Mouse (Mus musculus) lung, embryonic 15.5 days (tissue): ENCODE data around the gene Gpsm1. TPM values are rescaled to one million over a fixed set of nuclear protein-coding genes. Genes with fewer than 3 reads are reported as not detected.

Source experiments
- ATAC-seq: fragments of 200-750 bp; cut with Nextera tagmentation; 2 replicates; pipeline ENCODE4 v1.8.0; 2017; ENCODE audit warnings: moderate number of reproducible peaks, borderline replicate concordance; ENCODE audit not compliant: low FRiP score, low TSS enrichment; ENCODE audit errors: extremely low read depth
- H3K27ac ChIP-seq: fragments of 300-500 bp; sonication (generic); 2 replicates; pipeline ENCODE4 v1.5.1; 2015; ENCODE audit warnings: moderate library complexity, mild to moderate bottlenecking, inconsistent platforms
- H3K27me3 ChIP-seq: fragments of 300-500 bp; sonication (generic); 2 replicates; pipeline ENCODE4 v1.6.1; 2015; ENCODE audit warnings: inconsistent platforms
- H3K36me3 ChIP-seq: fragments of 300-500 bp; sonication (generic); 2 replicates; pipeline ENCODE4 v1.6.1; 2015; ENCODE audit warnings: inconsistent platforms
- H3K4me1 ChIP-seq: fragments of 300-500 bp; sonication (generic); 2 replicates; pipeline ENCODE4 v1.6.1; 2015; ENCODE audit warnings: inconsistent platforms
- H3K4me2 ChIP-seq: fragments of 300-500 bp; sonication (generic); 2 replicates; pipeline ENCODE4 v1.6.1; 2015; ENCODE audit warnings: inconsistent platforms, mild to moderate bottlenecking, moderate library complexity
- H3K4me3 ChIP-seq: fragments of 300-500 bp; sonication (generic); 2 replicates; pipeline ENCODE4 v1.5.1; 2015; ENCODE audit warnings: mild to moderate bottlenecking, inconsistent platforms
- H3K9ac ChIP-seq: fragments of 300-500 bp; sonication (generic); 2 replicates; pipeline ENCODE4 v1.6.1; 2015; ENCODE audit warnings: inconsistent platforms
- H3K9me3 ChIP-seq: fragments of 300-500 bp; sonication (generic); 2 replicates; pipeline ENCODE4 v1.6.1; 2016; ENCODE audit warnings: inconsistent platforms
- WGBS: fragments of 180-500 bp; shearing (Covaris S2); methylation state at CpG from one replicate; pipeline ENCODE4 v1.1.7; 2015; 5-methylcytosine and 5-hydroxymethylcytosine counted together
- polyA plus RNA-seq: library from polyadenylated mRNA; unstranded; fragments of >200 nt; fragmentation: Nextera tagmentation; extraction: Ambion mirVana; gene quantifications from 2 replicates; pipeline ENCODE4 v1.2.1, GENCODE M21; 2015

The Gpsm1 gene
- polyA plus RNA-seq, 1 experiment from 2014 or later: 54.6 TPM

DNA sequence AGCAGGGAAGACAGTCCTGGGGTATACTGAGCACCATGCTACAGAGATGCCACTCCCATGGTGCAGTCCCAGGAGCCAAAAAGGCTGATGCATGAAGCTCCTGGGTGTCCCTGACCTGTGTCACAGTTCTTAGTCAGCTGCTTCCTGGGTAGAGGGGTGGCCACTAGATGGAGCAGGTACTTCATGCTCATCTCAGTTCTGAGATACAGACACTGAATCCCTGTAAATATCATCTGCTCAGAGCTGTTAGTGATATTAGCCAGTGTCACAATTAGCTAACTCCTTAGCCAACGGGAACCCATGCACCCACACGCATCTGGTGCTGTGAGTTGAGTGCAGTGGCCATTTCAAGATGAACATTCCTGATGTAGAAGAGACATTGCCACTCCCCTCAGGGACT is 9.6 kb downstream of the Gpsm1 start:
- no peaks in the 10 kb centered on the region for H3K27me3 ChIP-seq
- H3K27ac ChIP-seq: peak overlapping the region; percentile 10; the same call in 1 of the 2 replicates
- WGBS: 69% methylated on average over 2 of the region's 2 CpGs
- no peak for ATAC-seq
- no peak overlapping the region for H3K4me3 ChIP-seq
- no peak overlapping the region for H3K4me2 ChIP-seq
- H3K4me1 ChIP-seq: 0 out of 2 replicates have a peak, but pooled peaks cover 6% of the 10 kb centered on the region
- H3K36me3 ChIP-seq: peaks cover 67% of the 10 kb centered on the region
- H3K9ac ChIP-seq: no peak overlapping the region
- no peaks in the 10 kb centered on the region for H3K9me3 ChIP-seq

DNA sequence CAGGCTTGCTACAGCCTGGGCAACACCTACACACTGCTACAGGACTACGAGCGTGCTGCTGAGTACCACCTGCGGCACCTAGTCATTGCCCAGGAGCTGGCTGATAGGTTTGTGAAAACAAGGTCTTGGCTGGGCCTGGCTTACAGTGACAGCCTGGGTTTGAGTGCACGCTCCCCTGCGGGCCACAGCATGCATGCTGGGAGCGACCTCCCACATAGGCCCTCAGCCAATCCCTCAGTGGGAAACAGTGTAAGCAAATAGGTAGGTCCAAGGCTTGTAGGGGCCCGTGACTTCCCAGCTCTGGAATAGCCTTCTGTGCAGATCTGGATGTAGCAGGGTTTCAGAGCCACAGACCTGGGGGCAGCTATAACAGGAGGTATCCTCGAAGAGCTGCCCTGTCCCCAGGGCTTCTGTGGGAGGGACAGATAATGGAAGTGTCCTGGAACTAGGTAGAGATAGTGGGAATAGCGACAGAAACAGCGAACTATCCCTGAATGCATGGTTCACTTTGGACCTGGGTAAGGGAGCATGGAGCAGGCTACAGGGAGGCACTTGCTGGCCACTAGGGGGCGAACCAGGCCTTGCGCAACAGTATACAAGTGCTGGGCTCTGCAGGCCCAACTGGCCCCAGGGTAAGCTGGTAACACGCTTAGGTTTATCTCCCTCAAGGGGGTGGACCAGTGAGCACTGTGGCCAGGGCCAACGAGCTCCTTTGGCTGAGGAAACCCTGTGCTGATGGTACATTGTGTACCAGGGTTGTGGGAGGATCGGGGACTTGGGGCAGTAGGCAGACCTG is 10.3 kb downstream of the Gpsm1 start:
- Histone ChIP-seq H3K36me3 (peaks cover 74% of the 10 kb centered on the region), H3K4me1 (0 out of 2 replicates have a peak, but pooled peaks cover 3% of the 10 kb centered on the region), H3K4me2 (no peak overlapping the region), H3K27me3 (no peaks in the 10 kb centered on the region), H3K9me3 (no peaks in the 10 kb centered on the region), H3K9ac (no peak overlapping the region), H3K4me3 (no peak overlapping the region), H3K27ac (peak overlapping the region; percentile 10; the same call in 1 of the 2 replicates)
- 68% methylated on average over 15 of the region's 15 CpGs for WGBS
- ATAC-seq: peak; percentile 75

DNA sequence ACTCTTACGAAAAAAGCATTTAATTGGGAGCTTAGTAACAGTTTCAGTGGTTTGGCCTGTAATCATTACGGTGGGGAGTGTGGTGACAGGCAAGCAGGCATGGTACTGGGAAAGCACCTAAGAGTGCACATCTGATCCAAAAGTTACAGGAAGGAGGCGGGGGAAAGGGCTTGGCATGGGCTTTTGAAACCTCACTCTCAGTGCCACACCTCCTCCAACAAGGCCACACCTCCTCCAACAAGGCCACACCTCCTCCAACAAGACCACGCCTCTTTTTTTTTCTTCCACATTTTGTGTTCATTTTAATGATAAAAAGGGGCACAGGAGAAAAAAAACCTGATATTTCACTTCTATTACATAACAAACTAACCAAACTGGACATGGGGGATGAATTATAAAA is 12.5 kb downstream of the Gpsm1 start:
- Histone ChIP-seq H3K4me2 (no peak overlapping the region), H3K27me3 (no peaks in the 10 kb centered on the region), H3K36me3 (peaks cover 85% of the 10 kb centered on the region), H3K4me1 (no peaks in the 10 kb centered on the region), H3K27ac (no peak overlapping the region), H3K9ac (no peak overlapping the region), H3K4me3 (no peak overlapping the region), H3K9me3 (no peaks in the 10 kb centered on the region)
- WGBS: 87% methylated on average over 4 of the region's 4 CpGs
- no peak for ATAC-seq

DNA sequence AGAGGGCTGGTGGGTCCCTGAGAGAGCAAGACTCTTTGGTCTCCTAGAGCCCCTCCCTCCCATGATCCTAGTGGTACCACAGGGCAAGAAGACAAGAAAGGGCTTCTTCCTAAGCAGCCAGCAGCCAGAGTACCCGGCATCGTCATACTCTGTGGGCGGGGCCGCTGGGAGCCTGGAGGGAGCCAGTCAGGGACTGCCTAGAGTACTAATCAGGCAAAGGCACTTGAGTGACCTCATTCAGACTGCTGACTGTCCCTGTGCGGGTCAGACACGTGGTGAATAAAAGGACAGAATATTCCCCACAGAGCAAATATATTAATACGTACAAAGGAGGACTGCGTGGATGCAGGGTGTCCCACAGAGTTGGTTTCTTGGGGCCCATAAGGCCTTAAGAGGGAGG is 14.1 kb downstream of the Gpsm1 start:
- Histone ChIP-seq H3K36me3 (peaks cover 71% of the 10 kb centered on the region), H3K9ac (no peak overlapping the region), H3K27me3 (no peaks in the 10 kb centered on the region), H3K9me3 (no peaks in the 10 kb centered on the region), H3K4me3 (no peak overlapping the region), H3K27ac (no peak overlapping the region), H3K4me1 (no peaks in the 10 kb centered on the region), H3K4me2 (no peak overlapping the region)
- no peak for ATAC-seq
- 68% methylated on average over 8 of the region's 8 CpGs for WGBS

DNA sequence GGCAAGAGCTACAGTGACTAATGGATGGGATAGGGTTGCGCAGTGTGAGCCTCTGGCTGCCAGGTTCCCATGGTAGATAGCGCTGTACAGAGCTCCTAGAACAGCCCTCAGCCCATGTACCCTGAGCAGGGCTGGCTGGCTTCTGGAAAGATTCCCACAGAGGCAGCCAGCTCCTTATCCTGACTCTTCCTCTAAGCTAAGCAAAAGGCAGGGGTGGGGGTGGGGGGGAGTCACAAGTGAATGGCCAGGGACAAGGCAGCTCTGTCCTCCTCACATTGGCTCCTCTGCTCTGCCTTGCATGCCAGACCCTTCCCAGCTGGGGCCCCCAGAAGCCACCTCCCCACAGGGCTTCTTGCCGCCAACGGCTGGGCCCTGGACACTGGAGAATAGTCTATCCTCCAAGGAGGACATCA is 14.7 kb downstream of the Gpsm1 start:
- H3K36me3 ChIP-seq: peaks cover 64% of the 10 kb centered on the region
- H3K4me3 ChIP-seq: no peak overlapping the region
- H3K4me2 ChIP-seq: no peak overlapping the region
- WGBS: 87% methylated on average over 4 of the region's 4 CpGs
- no peaks in the 10 kb centered on the region for H3K27me3 ChIP-seq
- no peaks in the 10 kb centered on the region for H3K4me1 ChIP-seq
- H3K9me3 ChIP-seq: no peaks in the 10 kb centered on the region
- H3K27ac ChIP-seq: no peak overlapping the region
- no peak; the same call in 1 of the 2 replicates for ATAC-seq
- H3K9ac ChIP-seq: no peak overlapping the region

DNA sequence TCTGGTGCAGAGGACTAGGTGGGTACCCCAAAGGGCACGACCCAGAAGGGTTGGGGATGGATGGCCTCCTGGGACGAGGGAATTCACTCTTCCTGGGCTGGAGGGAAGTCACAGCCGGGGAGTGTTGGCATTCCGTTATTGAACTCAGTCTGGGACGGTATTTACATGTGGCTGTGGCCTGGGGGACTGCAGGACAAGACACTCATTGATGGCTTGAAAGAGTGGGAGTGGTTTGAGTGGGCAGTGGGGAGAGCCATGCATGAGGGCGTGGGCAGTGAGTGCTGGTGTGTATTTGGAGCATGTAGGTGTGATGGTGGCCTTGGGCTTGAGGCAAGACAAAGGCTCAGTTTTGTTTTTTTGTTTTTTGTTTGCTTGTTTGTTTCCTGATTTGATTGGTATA is 15.4 kb downstream of the Gpsm1 start:
- Histone ChIP-seq H3K36me3 (peaks cover 58% of the 10 kb centered on the region), H3K9ac (no peak overlapping the region), H3K4me2 (no peak overlapping the region), H3K4me1 (no peaks in the 10 kb centered on the region), H3K27ac (no peak overlapping the region), H3K9me3 (no peaks in the 10 kb centered on the region), H3K27me3 (no peaks in the 10 kb centered on the region), H3K4me3 (no peak overlapping the region)
- ATAC-seq: no peak
- WGBS: 69% methylated on average over 6 of the region's 6 CpGs

DNA sequence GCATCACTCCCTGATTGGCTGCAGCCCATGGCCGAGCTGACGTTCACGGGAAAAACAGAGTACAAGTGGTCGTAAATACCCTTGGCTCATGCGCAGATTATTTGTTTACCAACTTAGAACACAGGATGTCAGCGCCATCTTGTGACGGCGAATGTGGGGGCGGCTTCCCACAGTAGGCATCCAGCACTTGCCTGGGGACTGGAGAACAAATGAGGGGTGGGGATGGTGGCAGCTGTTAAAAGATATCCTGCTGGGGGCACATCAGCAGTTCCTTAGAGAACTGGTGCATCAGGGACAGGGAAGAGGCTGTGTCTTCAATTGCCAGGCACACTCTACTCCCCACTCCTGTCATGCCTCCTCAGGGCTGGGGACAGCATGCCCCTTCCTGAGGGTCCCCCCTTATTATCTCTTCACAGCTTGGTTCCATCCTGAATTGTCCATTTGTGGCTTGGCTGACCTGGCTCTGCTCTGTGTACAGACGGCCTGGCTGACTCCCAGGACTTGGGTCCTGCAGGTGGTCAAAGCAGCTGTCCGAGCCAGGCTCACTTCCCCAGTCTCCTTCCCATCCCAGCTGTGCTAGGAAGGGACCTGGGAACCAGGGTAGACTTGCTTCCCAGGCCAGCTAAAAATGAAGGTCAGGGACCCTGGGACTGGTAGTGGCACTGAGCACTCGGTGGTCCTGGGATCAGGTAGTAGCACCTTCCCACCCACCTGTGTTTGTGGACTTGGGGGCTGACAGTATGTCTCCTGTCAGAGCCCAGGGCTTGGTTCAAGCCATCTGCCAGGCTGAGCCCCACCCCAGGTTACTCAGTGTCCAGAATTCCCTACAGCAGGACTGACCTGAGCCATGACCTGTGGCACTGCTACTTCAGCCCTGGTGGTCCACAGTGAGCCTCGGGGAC is 23.2 kb downstream of the Gpsm1 start:
- H3K27ac ChIP-seq: no peak overlapping the region
- H3K4me2 ChIP-seq: no peak overlapping the region
- no peak overlapping the region for H3K9ac ChIP-seq
- H3K9me3 ChIP-seq: no peaks in the 10 kb centered on the region
- peaks cover 16% of the 10 kb centered on the region for H3K36me3 ChIP-seq
- 81% methylated on average over 9 of the region's 13 CpGs for WGBS
- H3K27me3 ChIP-seq: no peaks in the 10 kb centered on the region
- peaks cover 28% of the 10 kb centered on the region for H3K4me1 ChIP-seq
- no peak for ATAC-seq
- no peak overlapping the region for H3K4me3 ChIP-seq

DNA sequence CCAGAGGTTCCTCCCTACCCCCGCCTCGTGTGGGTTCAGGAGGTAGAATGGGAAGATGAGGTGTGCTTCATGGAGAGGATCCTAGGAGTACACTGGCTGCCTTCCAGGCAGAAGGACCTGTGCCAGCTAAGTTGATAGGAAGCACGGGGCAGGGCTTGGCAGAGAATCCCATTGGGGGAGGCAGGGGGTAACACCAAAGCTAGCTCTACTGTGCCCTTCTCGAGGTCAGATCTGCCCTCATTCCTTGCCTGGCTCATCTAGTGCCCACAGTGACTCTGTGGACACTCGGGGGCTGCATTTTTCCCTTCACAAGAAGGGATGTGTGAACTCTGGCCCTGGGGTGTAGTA is 23.9 kb downstream of the Gpsm1 start:
- Histone ChIP-seq H3K9me3 (no peaks in the 10 kb centered on the region), H3K4me2 (no peak overlapping the region), H3K27ac (no peak overlapping the region), H3K9ac (no peak overlapping the region), H3K4me3 (no peak overlapping the region), H3K4me1 (peaks cover 28% of the 10 kb centered on the region), H3K36me3 (peaks cover 20% of the 10 kb centered on the region), H3K27me3 (no peaks in the 10 kb centered on the region)
- no peak for ATAC-seq
- 66% methylated on average over 5 of the region's 5 CpGs for WGBS

DNA sequence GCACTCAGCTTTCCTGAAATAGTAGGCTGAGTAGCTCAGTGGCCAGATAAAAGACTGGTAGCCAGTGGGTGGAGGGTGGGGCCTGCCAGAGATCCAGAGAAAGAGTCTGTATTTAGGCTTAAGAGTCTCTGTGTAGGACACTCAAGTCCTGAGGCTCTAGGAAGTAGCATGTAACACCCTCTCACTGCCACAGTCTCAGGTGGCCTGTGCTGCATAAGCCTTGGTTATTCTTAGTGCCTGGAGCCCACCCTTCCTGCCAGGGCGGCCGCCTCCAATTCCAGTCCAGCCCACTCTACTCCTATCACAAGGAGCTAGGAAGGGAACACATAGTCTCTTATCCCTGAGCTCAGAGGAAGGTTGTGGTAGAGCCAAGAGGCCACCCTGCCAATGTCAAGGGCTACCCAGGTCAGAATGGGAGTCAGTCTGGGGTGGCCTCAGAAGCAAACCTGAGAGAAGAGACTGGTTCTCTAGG is 26.2 kb downstream of the Gpsm1 start:
- Histone ChIP-seq H3K4me2 (peak overlapping the region; percentile 12; the same call in 1 of the 2 replicates), H3K4me1 (peaks cover 28% of the 10 kb centered on the region), H3K36me3 (peaks cover 40% of the 10 kb centered on the region), H3K9me3 (no peaks in the 10 kb centered on the region), H3K27me3 (no peaks in the 10 kb centered on the region), H3K4me3 (no peak overlapping the region), H3K9ac (no peak overlapping the region), H3K27ac (peak overlapping the region; percentile 88)
- 76% methylated on average over 2 of the region's 2 CpGs for WGBS
- ATAC-seq: peak; percentile 24; the same call in 1 of the 2 replicates

DNA sequence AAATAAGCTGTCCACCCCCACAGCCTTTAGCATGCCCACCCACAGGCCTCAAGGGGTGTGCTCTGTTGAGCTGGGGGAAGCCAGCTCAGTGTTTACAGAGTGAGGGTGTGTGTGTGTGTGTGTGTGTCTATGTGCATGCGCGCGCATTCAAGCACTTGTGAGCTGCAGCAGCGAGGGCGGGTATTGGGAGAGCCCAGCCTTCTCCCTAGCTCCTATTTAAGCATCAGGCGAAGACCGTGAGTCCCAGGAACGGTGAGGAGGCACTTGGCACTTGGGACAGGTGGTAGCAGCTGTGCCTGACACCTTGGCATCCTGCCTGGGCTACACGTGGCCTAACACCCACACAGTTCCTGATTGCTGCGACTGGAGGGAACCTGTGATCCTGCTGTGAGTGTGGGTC is 26.7 kb downstream of the Gpsm1 start:
- peaks cover 31% of the 10 kb centered on the region for H3K4me1 ChIP-seq
- H3K4me2 ChIP-seq: peak overlapping the region; percentile 12; the same call in 1 of the 2 replicates
- peak overlapping the region; percentile 88 for H3K27ac ChIP-seq
- ATAC-seq: peak; percentile 50
- WGBS: 25% methylated on average over 10 of the region's 10 CpGs
- no peak overlapping the region for H3K4me3 ChIP-seq
- H3K36me3 ChIP-seq: peaks cover 45% of the 10 kb centered on the region
- H3K27me3 ChIP-seq: no peaks in the 10 kb centered on the region
- no peak overlapping the region for H3K9ac ChIP-seq
- no peaks in the 10 kb centered on the region for H3K9me3 ChIP-seq

DNA sequence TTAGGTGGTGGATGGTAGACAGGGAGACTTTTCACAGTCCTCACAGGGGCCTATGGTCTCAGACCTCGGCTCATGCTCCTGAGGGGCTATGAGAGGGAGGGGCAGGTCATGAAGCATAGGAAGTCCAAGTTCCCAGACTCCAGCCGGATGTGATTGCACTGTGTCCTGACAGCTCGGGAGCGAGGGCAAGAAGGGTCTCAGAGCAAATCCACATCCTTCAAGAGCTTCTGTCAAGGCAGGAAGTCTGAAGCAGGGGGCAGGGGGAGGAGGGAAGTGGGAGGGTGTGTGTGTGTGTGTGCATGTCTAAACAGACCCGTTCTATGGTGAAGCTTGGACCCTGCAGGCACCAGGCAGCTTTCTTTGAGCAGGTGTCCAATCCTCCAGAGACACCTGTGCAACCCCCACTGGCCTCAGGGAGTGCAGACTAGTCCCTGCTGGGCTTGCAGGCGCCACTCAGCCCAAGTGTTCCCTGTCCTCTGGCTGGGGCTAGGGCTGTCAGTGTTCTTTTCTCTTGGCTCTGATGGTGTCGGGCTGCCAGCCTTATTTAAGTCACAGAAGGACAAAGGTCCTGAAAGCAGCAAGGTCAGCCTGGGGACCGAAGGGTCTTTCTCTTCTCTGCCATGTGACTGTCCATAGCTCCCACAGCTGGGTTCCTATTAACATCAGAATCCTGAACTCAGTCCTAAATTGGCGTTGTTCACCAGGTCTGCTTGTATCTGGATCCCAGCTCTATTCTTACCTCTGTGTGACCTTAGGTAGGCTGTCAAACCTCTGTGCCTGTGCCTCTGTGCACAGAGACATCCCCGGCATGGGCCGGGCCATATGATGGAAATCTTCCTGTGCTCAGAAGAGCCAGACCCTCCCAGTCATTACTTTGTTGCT is 27.5 kb downstream of the Gpsm1 start:
- H3K27ac ChIP-seq: peak overlapping the region; percentile 88
- WGBS: 44% methylated on average over 11 of the region's 11 CpGs
- H3K4me3 ChIP-seq: no peak overlapping the region
- H3K4me2 ChIP-seq: peak overlapping the region; percentile 12; the same call in 1 of the 2 replicates
- ATAC-seq: peak; percentile 37
- no peaks in the 10 kb centered on the region for H3K27me3 ChIP-seq
- no peak overlapping the region for H3K9ac ChIP-seq
- H3K9me3 ChIP-seq: no peaks in the 10 kb centered on the region
- H3K4me1 ChIP-seq: peaks cover 34% of the 10 kb centered on the region
- H3K36me3 ChIP-seq: peaks cover 51% of the 10 kb centered on the region
